Mouse (Mus musculus) heart, postnatal 36 days (tissue): ENCODE results near the gene Dera. TPM values are rescaled to one million over a fixed set of nuclear protein-coding genes. Genes with fewer than 3 reads are reported as not detected.

Source experiments
- DNase-seq, 2 experiments: peaks; one replicate each; pipeline ENCODE4 v3.0.0; 2021 to 2022
- intact Hi-C: fragments of 180-260 bp; cut with DNase I; formaldehyde crosslinking; loops from one replicate; pipeline ENCODE4 v1.15.1; 2025
- total RNA-seq, 2 experiments: library from RNA; stranded (reverse); gene quantifications; 2 replicates each; pipeline ENCODE4 v1.2.3; 2021

Gene Dera
- total RNA-seq, 2 experiments from 2014 or later: 6.1 to 6.2 TPM

- intact Hi-C loops: loop anchor here (5.0 kb wide), 2 partner anchors 182 to 297 kb away; no protein-coding TSS in a partner anchor
- no peak for DNase-seq
Observed at GRCm38 (mm10) chr6:137870667-137871066, 116.3 kb downstream of the Dera start.

GRCm38 (mm10) chr6:137872055-137872735 lies 117.8 kb downstream of the Dera start:
- intact Hi-C loops: loop anchor here (1.0 to 5.0 kb wide), 3 partner anchors 180 to 295 kb away; no protein-coding TSS in a partner anchor
- DNase-seq: peak; percentile 24 to 50

GRCm38 (mm10) chr6:137874471-137875244 lies 120.3 kb downstream of the Dera start:
- no peak for DNase-seq
- intact Hi-C loops: loop anchor here (5.0 kb wide), 2 partner anchors 178 to 293 kb away; no protein-coding TSS in a partner anchor

GRCm38 (mm10) chr6:137885644-137886043 lies 131.3 kb downstream of the Dera start:
- intact Hi-C loops: no loop called here
- no peak for DNase-seq

- intact Hi-C loops: no loop called here
- DNase-seq: no peak
Observed at GRCm38 (mm10) chr6:137886210-137886979, 132.0 kb downstream of the Dera start.

GRCm38 (mm10) chr6:137887258-137887657 lies 132.9 kb downstream of the Dera start:
- intact Hi-C loops: no loop called here
- no peak for DNase-seq

- intact Hi-C loops: no loop called here
Observed at GRCm38 (mm10) chr6:137897671-137898070, 143.3 kb downstream of the Dera start.

GRCm38 (mm10) chr6:137901255-137901654 lies 146.9 kb downstream of the Dera start:
- no peak for DNase-seq
- intact Hi-C loops: no loop called here

More at GRCm38 (mm10) chr6:137897671-137898070, 143.3 kb downstream of the Dera start:
- DNase-seq: no peak

Other genes with a start within 250 kb of the Dera start
- 10 to 100 TPM; 12.8 to 14.1 TPM for gene Eps8, start 99.7 kb upstream of the Dera start, total RNA-seq
- gene Strap, start 19.5 kb upstream of the Dera start, total RNA-seq: 10 to 100 TPM; 89.3 to 92.3 TPM